Mouse (Mus musculus) testis, adult 2 months (tissue): ENCODE results near the gene Pifo. TPM values are rescaled to one million over a fixed set of nuclear protein-coding genes. Genes with fewer than 3 reads are reported as not detected.

Source experiments
- H3K27ac ChIP-seq: fragments of 200-500 bp; 2 replicates; pipeline ENCODE4 v1.5.1; 2012; ENCODE audit warnings: low read depth, low read length; ENCODE audit not compliant: control insufficient read depth, insufficient read depth
- H3K27me3 ChIP-seq: fragments of 200-500 bp; 2 replicates; pipeline ENCODE4 v1.6.1; 2012; ENCODE audit warnings: mild to moderate bottlenecking, low read length, moderate library complexity; ENCODE audit not compliant: control insufficient read depth, insufficient read depth
- H3K36me3 ChIP-seq: fragments of 200-500 bp; 2 replicates; pipeline ENCODE4 v1.6.1; 2012; ENCODE audit warnings: mild to moderate bottlenecking, low read length; ENCODE audit not compliant: control insufficient read depth, insufficient read depth
- H3K4me1 ChIP-seq: fragments of 200-500 bp; 2 replicates; pipeline ENCODE4 v1.6.1; 2012; ENCODE audit warnings: low read length; ENCODE audit not compliant: control insufficient read depth, insufficient read depth
- H3K4me3 ChIP-seq: fragments of 200-500 bp; 2 replicates; pipeline ENCODE4 v1.5.1; 2012; ENCODE audit warnings: low read depth, mild to moderate bottlenecking, low read length, moderate library complexity, mixed read lengths; ENCODE audit not compliant: control insufficient read depth
- CTCF ChIP-seq: fragments of 200-500 bp; IDR thresholded peaks from 2 replicates; pipeline ENCODE4 v1.5.1; 2012; ENCODE audit warnings: low read depth, mild to moderate bottlenecking, inconsistent platforms, low read length, moderate library complexity; ENCODE audit not compliant: control insufficient read depth, insufficient read depth, insufficient replicate concordance
- POLR2A ChIP-seq: fragments of 200-500 bp; IDR thresholded peaks from 2 replicates; pipeline ENCODE4 v1.6.1; 2012; ENCODE audit warnings: low read depth, mild to moderate bottlenecking, inconsistent platforms, low read length, moderate library complexity; ENCODE audit not compliant: control insufficient read depth
- polyA plus RNA-seq: library from polyadenylated mRNA; depleted of rRNA; stranded (reverse); fragments of >200 nt; gene quantifications from 2 replicates; pipeline ENCODE4 v1.2.3, GENCODE M21; 2012

Pifo gene
- polyA plus RNA-seq, 1 experiment: 112 TPM

DNA sequence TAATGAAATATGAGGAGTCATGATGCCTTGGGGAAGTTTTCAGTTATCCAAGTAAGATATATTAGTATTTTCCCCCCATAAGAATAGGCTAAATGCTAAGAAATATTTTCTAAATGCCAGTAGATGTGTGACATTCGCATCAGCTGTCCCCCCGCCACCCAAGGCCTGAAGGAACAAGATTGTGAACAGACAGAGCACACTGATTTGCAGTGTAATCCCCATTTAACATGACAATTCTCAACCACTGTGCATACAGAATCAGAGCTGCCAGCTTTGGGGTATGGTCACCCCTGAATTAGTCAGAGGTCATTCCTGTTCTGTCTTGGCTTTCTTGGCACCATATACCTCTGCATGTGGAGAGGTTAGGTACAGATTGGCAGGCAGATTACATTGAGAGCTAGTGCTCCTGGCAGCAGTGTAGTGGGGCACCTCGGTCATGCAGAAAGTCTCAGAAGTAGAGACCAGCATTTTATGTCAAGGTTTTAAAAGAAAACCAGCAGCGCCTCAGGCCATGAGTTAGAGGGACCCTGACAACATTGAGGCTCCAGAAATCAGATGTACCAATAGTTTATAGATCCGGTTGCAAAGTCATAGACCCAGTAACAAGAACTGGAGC, 42.5 kb downstream of the Pifo start:
- Histone ChIP-seq H3K27me3 (no peaks in the 10 kb centered on the region), H3K4me3 (no peak overlapping the region), H3K4me1 (no peaks in the 10 kb centered on the region), H3K36me3 (peaks cover 2% of the 10 kb centered on the region; the same call in 1 of the 2 replicates), H3K27ac (no peak overlapping the region)
- no peak for TF ChIP-seq CTCF

- no peaks in the 10 kb centered on the region for H3K27me3 ChIP-seq
- H3K4me3 ChIP-seq: peak overlapping the region; percentile 75
- no peak for TF ChIP-seq POLR2A
- no peak for TF ChIP-seq CTCF
- peaks cover 4% of the 10 kb centered on the region for H3K36me3 ChIP-seq
- no peaks in the 10 kb centered on the region for H3K4me1 ChIP-seq
- H3K27ac ChIP-seq: no peak overlapping the region
Measured at GRCm38 (mm10) chr3:105960700-105961099, 53.7 kb downstream of the Pifo start.

- H3K27ac ChIP-seq: peak within 1 kb of the TSS; percentile 90
- TF ChIP-seq POLR2A (no peak), CTCF (no peak)
- no peaks in the 10 kb centered on the region for H3K4me1 ChIP-seq
- H3K4me3 ChIP-seq: peak within 1 kb of the TSS; percentile 94
- H3K27me3 ChIP-seq: no peaks in the 10 kb centered on the region
- H3K36me3 ChIP-seq: peaks cover 4% of the 10 kb centered on the region
Measured at GRCm38 (mm10) chr3:105959999-105960398, 54.4 kb downstream of the Pifo start, which contains the start of gene Atp5f1. Gene Atp5f1 (minus strand): TSS chr3:105960099.

DNA sequence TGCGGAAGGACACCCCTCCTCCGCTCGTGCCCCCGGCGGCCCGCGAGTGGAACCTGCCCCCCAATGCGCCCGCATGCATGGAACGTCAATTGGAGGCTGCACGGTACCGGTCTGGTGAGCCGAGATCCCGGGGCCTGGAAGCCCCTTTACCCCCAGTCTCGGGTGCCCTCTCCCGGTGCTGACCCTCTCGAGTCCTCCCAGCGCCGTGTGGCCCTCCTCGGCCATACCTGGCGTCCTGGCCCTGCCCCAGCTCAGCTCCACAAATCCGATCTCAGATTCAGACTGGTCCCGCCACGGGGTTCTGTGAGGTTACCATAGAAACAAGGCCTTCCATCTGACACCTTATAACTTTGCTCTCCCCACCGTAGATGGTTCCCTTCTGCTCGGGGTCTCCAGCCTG, 54.9 kb downstream of the Pifo start:
- Histone ChIP-seq H3K4me3 (peak overlapping the region; percentile 94), H3K27me3 (no peaks in the 10 kb centered on the region), H3K36me3 (peaks cover 4% of the 10 kb centered on the region), H3K27ac (peak overlapping the region; percentile 90), H3K4me1 (no peaks in the 10 kb centered on the region)
- TF ChIP-seq POLR2A (no peak; the same call in 1 of the 2 replicates), CTCF (no peak)

DNA sequence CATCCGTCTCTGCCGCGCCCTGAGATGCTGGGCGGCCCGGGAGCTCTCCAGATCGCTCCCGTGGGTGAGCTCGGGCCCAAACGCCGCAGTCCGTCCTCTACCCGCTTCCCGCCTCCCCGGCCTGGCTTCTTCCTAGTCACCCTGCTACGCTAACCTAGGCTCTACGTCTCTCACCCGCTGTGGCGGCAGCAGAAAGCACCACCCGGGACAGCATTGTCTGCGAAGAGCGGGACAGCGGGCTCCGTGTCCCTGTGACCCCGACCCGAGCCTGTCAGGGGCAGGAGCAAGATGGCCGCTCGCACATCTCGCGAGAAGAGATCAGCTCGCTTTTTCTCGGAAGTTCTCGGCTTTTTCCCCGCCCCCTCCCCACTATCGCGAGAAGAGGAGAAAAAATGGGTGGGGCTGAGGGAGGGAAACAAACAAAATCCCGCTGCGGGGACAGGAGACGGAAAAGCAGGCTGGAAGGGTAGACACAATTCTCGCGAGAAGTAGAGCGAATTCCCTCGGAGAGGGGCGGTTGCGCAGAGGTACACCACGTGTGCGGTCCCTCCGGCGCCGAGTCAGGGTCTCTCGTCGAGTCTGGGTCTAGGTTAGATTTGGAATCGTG, 55.4 kb downstream of the Pifo start, which contains the start of gene Wdr77:
Gene Wdr77, plus strand, starts transcription at position 396 of the 607 bp plus-strand sequence.
- Histone ChIP-seq H3K36me3 (peaks cover 4% of the 10 kb centered on the region), H3K27ac (peak within 1 kb of the TSS; percentile 90), H3K4me1 (no peaks in the 10 kb centered on the region), H3K4me3 (peak within 1 kb of the TSS; percentile 94), H3K27me3 (no peaks in the 10 kb centered on the region)
- TF ChIP-seq CTCF (no peak), POLR2A (peak; percentile 98)

- Histone ChIP-seq H3K4me1 (no peaks in the 10 kb centered on the region), H3K36me3 (peaks cover 2% of the 10 kb centered on the region), H3K27me3 (no peaks in the 10 kb centered on the region), H3K27ac (no peak overlapping the region), H3K4me3 (peak overlapping the region; percentile 94)
- no peak for TF ChIP-seq CTCF
- TF ChIP-seq POLR2A: no peak
Measured at GRCm38 (mm10) chr3:105958204-105958603, 56.2 kb downstream of the Pifo start.

GRCm38 (mm10) chr3:105957235-105957634, 57.2 kb downstream of the Pifo start:
- TF ChIP-seq CTCF (no peak), POLR2A (no peak)
- H3K36me3 ChIP-seq: no peaks in the 10 kb centered on the region
- no peak overlapping the region for H3K4me3 ChIP-seq
- no peaks in the 10 kb centered on the region for H3K27me3 ChIP-seq
- no peaks in the 10 kb centered on the region for H3K4me1 ChIP-seq
- H3K27ac ChIP-seq: no peak overlapping the region
